Mouse (Mus musculus): ENCODE measurements at regions not wholly inside any gene's neighbourhood (a gene's known extent, or its start where the extent isn't known, plus 50 kb on each side); places are given as distances from the start of the nearest gene placed in this dataset.

DNA sequence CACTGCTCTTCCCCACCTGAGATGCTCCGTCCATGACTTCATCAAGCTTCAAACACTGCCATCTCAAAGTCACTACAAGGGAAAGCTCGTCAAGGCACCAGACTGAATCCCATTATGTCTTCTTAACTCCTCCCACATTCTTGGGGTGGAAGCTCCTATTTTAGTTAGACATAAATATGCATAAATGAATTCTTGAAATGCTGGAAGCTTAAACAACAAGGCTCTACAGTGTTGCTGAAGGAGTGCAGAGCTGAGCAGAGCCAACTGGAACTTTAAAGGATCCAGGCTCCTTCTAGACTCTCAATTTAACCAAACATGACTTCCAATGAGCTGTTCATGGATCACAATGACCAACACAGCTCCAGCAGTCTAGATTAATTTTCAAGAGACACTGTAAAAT is 261.1 kb downstream of the Irs2 start:
- no peaks in the 10 kb centered on the region for H3K9me3 ChIP-seq (ENCODE audit: control insufficient read depth, low read length)
- no peak overlapping the region for H3K9ac ChIP-seq (ENCODE audit: low read depth, low read length)
- DNase-seq (ENCODE audit: low spot score) (peak; percentile 49), ATAC-seq (ENCODE audit: low read depth) (no peak)
- H3K4me1 ChIP-seq (ENCODE audit: control insufficient read depth, insufficient read depth, low read length), result no peaks in the 10 kb centered on the region; the same call in 1 of the 2 replicates
- no peaks in the 10 kb centered on the region for H3K36me3 ChIP-seq (ENCODE audit: control insufficient read depth, insufficient read depth, low read length)
- WGBS, result 54% methylated on average over 2 of the region's 2 CpGs
- H3K27me3 ChIP-seq (replicated peaks; ENCODE audit: control insufficient read depth, insufficient read depth, low read length), result no peaks in the 10 kb centered on the region
- no peak overlapping the region for H3K4me2 ChIP-seq (ENCODE audit: low read depth, low read length)
- H3K27ac ChIP-seq (replicated peaks; ENCODE audit: low read depth, low read length), result no peak overlapping the region
- H3K4me3 ChIP-seq (ENCODE audit: low read depth, low read length), result no peak overlapping the region

DNA sequence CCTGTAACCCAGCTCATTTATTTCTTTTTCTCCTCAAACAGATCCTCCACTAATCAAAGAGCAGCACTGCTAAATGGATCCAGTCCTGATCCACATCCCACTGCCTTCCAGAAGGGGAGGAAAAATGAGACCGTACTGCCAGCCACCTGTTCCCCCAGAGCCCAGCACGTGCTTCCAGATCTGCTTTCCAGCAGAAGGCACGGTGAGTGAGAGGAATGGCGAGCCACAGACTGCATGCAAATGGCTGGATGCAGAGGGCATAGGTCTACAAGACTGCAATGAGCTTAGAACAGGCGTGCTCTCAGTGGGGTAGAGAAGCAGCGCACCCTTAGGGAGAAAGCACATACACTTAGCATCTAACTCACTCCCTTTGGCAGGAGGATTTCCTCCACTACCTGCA is 265.0 kb downstream of the Irs2 start:
- H3K27ac ChIP-seq (replicated peaks; ENCODE audit: low read depth, low read length), result no peak overlapping the region
- no peak overlapping the region for H3K4me3 ChIP-seq (ENCODE audit: low read depth, low read length)
- no peaks in the 10 kb centered on the region for H3K27me3 ChIP-seq (replicated peaks; ENCODE audit: control insufficient read depth, insufficient read depth, low read length)
- no peak overlapping the region for H3K4me2 ChIP-seq (ENCODE audit: low read depth, low read length)
- H3K9ac ChIP-seq (ENCODE audit: low read depth, low read length), result no peak overlapping the region
- no peaks in the 10 kb centered on the region for H3K36me3 ChIP-seq (ENCODE audit: control insufficient read depth, insufficient read depth, low read length)
- H3K4me1 ChIP-seq (ENCODE audit: control insufficient read depth, insufficient read depth, low read length), result no peaks in the 10 kb centered on the region; the same call in 1 of the 2 replicates
- WGBS, result 59% methylated on average over 6 of the region's 6 CpGs
- no peak for DNase-seq (ENCODE audit: low spot score)
- no peaks in the 10 kb centered on the region for H3K9me3 ChIP-seq (ENCODE audit: control insufficient read depth, low read length)
- no peak for ATAC-seq (ENCODE audit: low read depth)

DNA sequence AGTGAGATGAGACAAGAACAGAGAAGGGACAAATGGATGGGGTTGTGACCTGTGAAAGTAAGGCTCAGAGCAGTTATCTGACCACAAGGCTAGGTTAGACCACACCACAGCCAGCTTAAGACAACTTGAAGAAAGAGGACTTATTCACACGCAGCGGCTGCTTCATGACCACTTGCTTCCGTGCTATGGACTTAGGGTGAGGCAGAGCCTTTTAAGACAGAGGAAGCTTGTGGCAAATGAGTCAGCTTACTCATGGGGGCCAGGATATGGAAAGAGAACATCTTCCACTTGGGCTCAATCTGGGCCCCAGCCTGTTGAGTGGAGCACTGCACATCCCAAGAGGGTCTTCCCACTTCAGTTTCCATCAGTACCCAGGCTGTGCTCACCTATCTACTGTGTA is 267.4 kb downstream of the Irs2 start:
- Histone ChIP-seq H3K4me1 (ENCODE audit: control insufficient read depth, insufficient read depth, low read length) (no peaks in the 10 kb centered on the region), H3K4me3 (ENCODE audit: low read depth, low read length) (no peak overlapping the region), H3K36me3 (ENCODE audit: control insufficient read depth, insufficient read depth, low read length) (no peaks in the 10 kb centered on the region), H3K27me3 (replicated peaks; ENCODE audit: control insufficient read depth, insufficient read depth, low read length) (no peaks in the 10 kb centered on the region), H3K27ac (replicated peaks; ENCODE audit: low read depth, low read length) (no peak overlapping the region), H3K4me2 (ENCODE audit: low read depth, low read length) (no peak overlapping the region), H3K9me3 (ENCODE audit: control insufficient read depth, low read length) (no peaks in the 10 kb centered on the region), H3K9ac (ENCODE audit: low read depth, low read length) (no peak overlapping the region)
- no peak for ATAC-seq (ENCODE audit: low read depth)
- WGBS, result 98% methylated on average over 3 of the region's 3 CpGs
- no peak for DNase-seq (ENCODE audit: low spot score)

DNA sequence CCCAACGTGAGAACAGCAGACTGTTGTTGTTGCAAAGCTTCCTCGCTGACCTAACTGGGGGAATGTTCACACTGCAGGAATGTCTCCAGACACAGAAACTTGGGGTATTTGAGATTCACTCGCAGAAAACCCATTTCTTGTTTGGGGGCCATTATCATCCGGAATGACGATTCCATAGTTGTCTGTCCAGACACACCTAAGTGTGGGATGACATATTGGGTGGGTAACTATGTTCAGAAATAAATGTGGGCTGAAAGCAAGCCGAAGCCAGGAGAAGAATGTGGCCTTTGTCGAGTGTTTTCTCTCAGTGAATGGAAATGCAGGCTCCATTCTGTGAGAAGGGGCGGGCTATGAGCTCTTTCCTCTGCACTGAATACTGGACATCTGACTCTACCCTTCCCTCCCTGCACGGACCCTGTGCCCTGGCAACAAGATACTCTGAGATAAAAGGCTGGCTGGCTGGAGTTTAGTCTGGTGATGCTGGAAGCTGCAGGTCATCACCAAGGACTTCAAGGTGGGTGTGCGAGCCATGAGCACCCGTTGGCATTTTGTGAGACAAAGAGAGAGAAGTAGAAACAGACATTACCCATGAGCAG is 269.7 kb downstream of the Irs2 start:
- WGBS, result 53% methylated on average over 11 of the region's 11 CpGs
- DNase-seq (ENCODE audit: low spot score), result no peak
- H3K27ac ChIP-seq (replicated peaks; ENCODE audit: low read depth, low read length), result no peak overlapping the region
- H3K36me3 ChIP-seq (ENCODE audit: control insufficient read depth, insufficient read depth, low read length), result no peaks in the 10 kb centered on the region
- H3K4me3 ChIP-seq (ENCODE audit: low read depth, low read length), result no peak overlapping the region
- no peaks in the 10 kb centered on the region for H3K9me3 ChIP-seq (ENCODE audit: control insufficient read depth, low read length)
- no peak overlapping the region for H3K4me2 ChIP-seq (ENCODE audit: low read depth, low read length)
- no peak overlapping the region for H3K9ac ChIP-seq (ENCODE audit: low read depth, low read length)
- H3K27me3 ChIP-seq (replicated peaks; ENCODE audit: control insufficient read depth, insufficient read depth, low read length), result no peaks in the 10 kb centered on the region
- no peaks in the 10 kb centered on the region for H3K4me1 ChIP-seq (ENCODE audit: control insufficient read depth, insufficient read depth, low read length)
- no peak for ATAC-seq (ENCODE audit: low read depth)

DNA sequence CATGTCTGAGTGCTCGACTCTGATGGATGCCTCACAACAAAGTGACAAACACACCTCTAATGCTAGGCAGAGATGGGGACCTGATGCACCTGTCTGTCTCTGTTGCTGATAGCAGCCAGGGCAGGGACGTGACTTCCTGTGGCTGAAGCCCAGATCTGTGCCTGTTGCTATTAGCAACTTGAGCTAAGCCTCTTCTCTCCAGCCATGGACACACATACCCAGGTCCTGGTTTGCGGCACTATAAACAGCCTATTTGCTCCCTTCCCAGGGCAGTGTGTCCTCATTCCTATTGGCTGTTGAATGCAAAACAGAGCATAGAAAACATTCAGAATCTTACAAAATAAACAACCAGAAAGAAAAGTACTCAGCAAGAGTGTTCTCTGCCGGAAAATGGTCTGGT is 273.5 kb downstream of the Irs2 start:
- no peak for DNase-seq (ENCODE audit: low spot score)
- H3K9me3 ChIP-seq (ENCODE audit: control insufficient read depth, low read length), result no peaks in the 10 kb centered on the region

DNA sequence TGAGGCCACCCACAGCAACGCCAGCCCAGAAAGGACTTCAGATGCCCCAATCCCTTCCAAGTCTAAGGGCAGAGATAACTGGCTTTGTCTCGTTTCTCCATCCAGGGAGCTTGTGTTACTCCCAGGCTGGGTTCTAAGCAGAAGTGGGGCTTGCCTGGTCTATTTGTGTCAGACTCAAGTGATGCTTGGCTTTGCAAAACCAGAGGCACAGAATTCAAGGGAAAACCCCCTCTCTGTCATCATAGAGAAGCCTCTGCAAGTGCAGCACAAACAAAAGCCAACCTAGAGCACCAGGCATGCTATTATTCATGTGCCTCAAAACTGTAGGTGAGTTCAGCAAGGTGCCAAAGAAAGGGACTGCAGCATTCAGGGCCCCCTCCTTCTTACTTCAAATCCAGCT is 284.9 kb downstream of the Irs2 start:
- Histone ChIP-seq H3K9ac (ENCODE audit: low read depth, low read length) (no peak overlapping the region), H3K27ac (replicated peaks; ENCODE audit: low read depth, low read length) (no peak overlapping the region), H3K4me3 (ENCODE audit: low read depth, low read length) (no peak overlapping the region), H3K27me3 (replicated peaks; ENCODE audit: control insufficient read depth, insufficient read depth, low read length) (no peaks in the 10 kb centered on the region), H3K9me3 (ENCODE audit: control insufficient read depth, low read length) (no peaks in the 10 kb centered on the region), H3K36me3 (ENCODE audit: control insufficient read depth, insufficient read depth, low read length) (no peaks in the 10 kb centered on the region), H3K4me1 (ENCODE audit: control insufficient read depth, insufficient read depth, low read length) (no peaks in the 10 kb centered on the region), H3K4me2 (ENCODE audit: low read depth, low read length) (no peak overlapping the region)
- DNase-seq (ENCODE audit: low spot score), result no peak
- WGBS, result 85% methylated on average over 2 of the region's 2 CpGs
- ATAC-seq (ENCODE audit: low read depth), result no peak

More for the DNA sequence above, 273.5 kb downstream of the Irs2 start:
- Histone ChIP-seq H3K27ac (replicated peaks; ENCODE audit: low read depth, low read length) (no peak overlapping the region), H3K4me3 (ENCODE audit: low read depth, low read length) (no peak overlapping the region), H3K27me3 (replicated peaks; ENCODE audit: control insufficient read depth, insufficient read depth, low read length) (no peaks in the 10 kb centered on the region), H3K4me1 (ENCODE audit: control insufficient read depth, insufficient read depth, low read length) (no peaks in the 10 kb centered on the region), H3K9ac (ENCODE audit: low read depth, low read length) (no peak overlapping the region), H3K4me2 (ENCODE audit: low read depth, low read length) (no peak overlapping the region), H3K36me3 (ENCODE audit: control insufficient read depth, insufficient read depth, low read length) (no peaks in the 10 kb centered on the region)
- no peak for ATAC-seq (ENCODE audit: low read depth)
- 63% methylated on average over 4 of the region's 4 CpGs for WGBS

DNA sequence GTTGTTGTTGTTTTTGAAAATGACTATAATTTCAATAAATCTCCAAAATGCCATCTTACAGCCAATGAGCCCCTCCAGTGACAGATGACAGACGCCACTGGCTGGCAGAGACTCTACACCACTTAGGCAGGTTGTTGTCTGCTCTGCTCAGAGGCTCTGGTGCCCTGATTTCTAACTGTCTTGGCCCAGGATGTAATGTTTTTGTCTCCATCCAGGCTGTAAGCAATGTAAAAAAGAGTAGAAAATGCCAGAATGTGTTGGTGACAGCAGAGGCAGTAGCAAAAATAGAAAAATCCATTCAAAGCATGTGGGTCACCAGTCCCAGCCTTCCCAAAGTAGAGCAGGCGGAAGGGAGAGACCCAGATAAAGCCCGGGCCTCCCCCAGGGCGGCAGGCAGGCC is 285.5 kb downstream of the Irs2 start:
- H3K4me1 ChIP-seq (ENCODE audit: control insufficient read depth, insufficient read depth, low read length), result no peaks in the 10 kb centered on the region
- WGBS, result 87% methylated on average over 4 of the region's 4 CpGs

DNA sequence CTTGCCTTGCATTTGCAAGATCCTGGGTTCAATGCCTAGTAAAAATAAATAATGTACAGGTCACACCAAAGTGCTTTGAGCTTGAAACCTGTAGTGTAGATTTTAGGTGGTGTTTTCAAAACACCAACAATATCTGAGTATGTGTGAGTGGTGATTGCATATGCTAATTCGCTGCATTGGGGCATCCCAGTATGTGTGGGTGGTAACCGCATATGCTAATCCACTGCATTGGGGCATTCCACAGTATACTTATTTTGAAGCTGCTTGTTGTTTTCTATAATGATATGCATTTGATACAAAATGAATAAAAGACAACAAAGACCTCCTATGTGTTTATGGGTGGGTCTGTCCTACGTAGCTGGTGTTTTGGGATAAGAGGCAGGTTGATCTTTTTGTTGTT is 285.9 kb downstream of the Irs2 start:
- Histone ChIP-seq H3K4me3 (ENCODE audit: low read depth, low read length) (no peak overlapping the region), H3K27me3 (replicated peaks; ENCODE audit: control insufficient read depth, insufficient read depth, low read length) (no peaks in the 10 kb centered on the region), H3K4me2 (ENCODE audit: low read depth, low read length) (no peak overlapping the region), H3K4me1 (ENCODE audit: control insufficient read depth, insufficient read depth, low read length) (no peaks in the 10 kb centered on the region), H3K9me3 (ENCODE audit: control insufficient read depth, low read length) (no peaks in the 10 kb centered on the region), H3K9ac (ENCODE audit: low read depth, low read length) (no peak overlapping the region), H3K36me3 (ENCODE audit: control insufficient read depth, insufficient read depth, low read length) (no peaks in the 10 kb centered on the region), H3K27ac (replicated peaks; ENCODE audit: low read depth, low read length) (no peak overlapping the region)
- ATAC-seq (ENCODE audit: low read depth) (no peak), DNase-seq (ENCODE audit: low spot score) (no peak)
- WGBS, result 93% methylated on average over 3 of the region's 3 CpGs

More for the DNA sequence above, 285.5 kb downstream of the Irs2 start:
- Histone ChIP-seq H3K36me3 (ENCODE audit: control insufficient read depth, insufficient read depth, low read length) (no peaks in the 10 kb centered on the region), H3K9me3 (ENCODE audit: control insufficient read depth, low read length) (no peaks in the 10 kb centered on the region), H3K9ac (ENCODE audit: low read depth, low read length) (no peak overlapping the region), H3K27me3 (replicated peaks; ENCODE audit: control insufficient read depth, insufficient read depth, low read length) (no peaks in the 10 kb centered on the region), H3K27ac (replicated peaks; ENCODE audit: low read depth, low read length) (no peak overlapping the region), H3K4me3 (ENCODE audit: low read depth, low read length) (no peak overlapping the region), H3K4me2 (ENCODE audit: low read depth, low read length) (no peak overlapping the region)
- DNase-seq (ENCODE audit: low spot score) (no peak), ATAC-seq (ENCODE audit: low read depth) (no peak)

DNA sequence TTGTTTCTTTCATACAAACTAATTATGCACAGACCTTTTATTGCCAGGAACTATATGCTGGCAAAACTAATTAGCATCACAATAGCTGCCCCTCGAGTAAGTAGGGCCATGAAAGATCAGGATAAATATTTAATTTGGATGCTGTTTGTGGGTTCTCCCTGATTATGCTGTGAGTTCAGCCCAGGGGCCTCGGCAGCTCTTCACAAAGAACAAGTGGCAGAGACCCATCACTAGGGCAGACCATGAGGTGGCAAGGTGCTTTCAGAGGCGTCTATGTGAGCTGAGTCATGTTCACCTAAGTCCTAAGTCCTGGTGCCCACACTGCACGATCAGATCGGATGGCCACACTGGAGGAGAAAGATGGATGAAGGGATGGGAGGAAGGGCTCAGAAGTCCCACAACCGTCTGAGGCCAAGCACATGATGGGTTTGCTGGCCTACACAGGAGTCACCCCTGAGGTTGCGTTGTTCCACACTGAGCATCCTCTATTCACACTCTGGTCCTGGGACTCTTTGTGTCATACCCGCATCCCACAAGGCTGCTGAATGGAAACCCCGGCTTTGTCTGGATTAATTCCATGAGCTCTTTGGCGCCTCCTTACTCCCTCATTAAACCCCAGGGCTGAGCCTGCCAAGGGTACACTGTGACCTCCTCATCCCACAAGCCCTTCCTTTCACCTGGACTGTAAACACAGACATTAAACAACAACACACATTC is 287.0 kb downstream of the Irs2 start:
- H3K9me3 ChIP-seq (ENCODE audit: control insufficient read depth, low read length), result no peaks in the 10 kb centered on the region
- no peaks in the 10 kb centered on the region for H3K27me3 ChIP-seq (replicated peaks; ENCODE audit: control insufficient read depth, insufficient read depth, low read length)
- no peak overlapping the region for H3K9ac ChIP-seq (ENCODE audit: low read depth, low read length)
- H3K4me1 ChIP-seq (ENCODE audit: control insufficient read depth, insufficient read depth, low read length), result no peaks in the 10 kb centered on the region
- no peak overlapping the region for H3K27ac ChIP-seq (replicated peaks; ENCODE audit: low read depth, low read length)
- H3K4me2 ChIP-seq (ENCODE audit: low read depth, low read length), result no peak overlapping the region
- ATAC-seq (ENCODE audit: low read depth) (no peak), DNase-seq (ENCODE audit: low spot score) (no peak)
- no peak overlapping the region for H3K4me3 ChIP-seq (ENCODE audit: low read depth, low read length)
- H3K36me3 ChIP-seq (ENCODE audit: control insufficient read depth, insufficient read depth, low read length), result no peaks in the 10 kb centered on the region
- WGBS, result 77% methylated on average over 10 of the region's 10 CpGs
